Mouse (Mus musculus) stomach, embryonic 14.5 days (tissue): ENCODE results near the gene Sbk1. TPM values are rescaled to one million over a fixed set of nuclear protein-coding genes. Genes with fewer than 3 reads are reported as not detected.

Source experiments
- polyA plus RNA-seq: library from polyadenylated mRNA; unstranded; fragments of >200 nt; fragmentation: Nextera tagmentation; extraction: Ambion mirVana; gene quantifications from 2 replicates; pipeline ENCODE4 v1.2.1, GENCODE M21; 2014

The Sbk1 gene
- polyA plus RNA-seq, 1 experiment from 2014 or later = 32.8 TPM

Other genes with a start within 250 kb of the Sbk1 start
- 0.65 and 0.77 TPM in 2 replicates for gene Gsg1l, start 190.2 kb upstream of the Sbk1 start, polyA plus RNA-seq
- 65.9 and 73.6 TPM in 2 replicates for gene Xpo6, start 72.1 kb upstream of the Sbk1 start, polyA plus RNA-seq
- gene Lat, start 97.0 kb downstream of the Sbk1 start, polyA plus RNA-seq = 0.78 and 1.2 TPM in 2 replicates
- 38.3 and 39.5 TPM in 2 replicates for gene Spns1, start 104.8 kb downstream of the Sbk1 start, polyA plus RNA-seq
- 2.6 and 3.0 TPM in 2 replicates for gene Nfatc2ip, start 124.1 kb downstream of the Sbk1 start, polyA plus RNA-seq
- gene Cd19, start 142.3 kb downstream of the Sbk1 start, polyA plus RNA-seq = not detected in 2 replicates
- 28.4 and 29.7 TPM in 2 replicates for gene Rabep2, start 156.1 kb downstream of the Sbk1 start, polyA plus RNA-seq
- 0.07 TPM in 1 of 2 replicates, not detected in the other for gene Atp2a1, start 190.5 kb downstream of the Sbk1 start, polyA plus RNA-seq
- gene Sh2b1, start 202.8 kb downstream of the Sbk1 start, polyA plus RNA-seq = 39.4 and 42.2 TPM in 2 replicates
- 134 and 144 TPM in 2 replicates for gene Tufm, start 214.7 kb downstream of the Sbk1 start, polyA plus RNA-seq
- 45.6 and 52.1 TPM in 2 replicates for gene Atxn2l, start 230.8 kb downstream of the Sbk1 start, polyA plus RNA-seq